Mouse (Mus musculus): ENCODE results near the gene Tnnt1.

- TF ChIP-seq CTCF (IDR thresholded peaks at IDR 0.05; ENCODE audit: insufficient read depth, low read length) (no peak), POLR2A (IDR thresholded peaks at IDR 0.05; ENCODE audit: borderline replicate concordance, extremely low read depth, low read depth, low read length) (no peak)
These were observed 2.1 kb downstream of the Tnnt1 start for GRCm38 (mm10) chr7:4513829-4514712.

Measured in lung, adult 2 months (tissue).